Mouse (Mus musculus): ENCODE measurements around the gene Vat1.
"Not testable (repeated sequence)": the region's sequence is repeated elsewhere in the genome, so short reads cannot be mapped to it uniquely, and the experiment has no call there.

Vat1 gene

GRCm38 (mm10) chr11:101465101-101465868 is 745 bp downstream of the Vat1 start:
- peak; percentile 68 for DNase-seq

- peak; percentile 54 for DNase-seq
Observed at GRCm38 (mm10) chr11:101464211-101465100, 1.6 kb downstream of the Vat1 start, which contains the start of gene Rnd2. TSS of gene Rnd2 (plus strand) at chr11:101464999.

GRCm38 (mm10) chr11:101462583-101463440 is 3.2 kb downstream of the Vat1 start:
- no peak for DNase-seq

- DNase-seq: no peak
Observed at GRCm38 (mm10) chr11:101462141-101462540, 3.9 kb downstream of the Vat1 start.

- DNase-seq: no peak
Observed at GRCm38 (mm10) chr11:101460321-101460720, 5.7 kb downstream of the Vat1 start.

GRCm38 (mm10) chr11:101459716-101460115 is 6.3 kb downstream of the Vat1 start:
- no peak for DNase-seq

GRCm38 (mm10) chr11:101458217-101458616 is 7.8 kb downstream of the Vat1 start:
- DNase-seq: no peak

- no peak for DNase-seq
Observed at GRCm38 (mm10) chr11:101457631-101458030, 8.4 kb downstream of the Vat1 start.

- no peak for DNase-seq
Observed at GRCm38 (mm10) chr11:101455627-101456026, 10.4 kb downstream of the Vat1 start.

GRCm38 (mm10) chr11:101454702-101455101 is 11.3 kb downstream of the Vat1 start:
- DNase-seq: no peak

GRCm38 (mm10) chr11:101452093-101452774 is 13.8 kb downstream of the Vat1 start:
- DNase-seq: no peak

- no peak for DNase-seq
Observed at GRCm38 (mm10) chr11:101451536-101451935, 14.5 kb downstream of the Vat1 start.

- peak; percentile 53 for DNase-seq
Observed at GRCm38 (mm10) chr11:101450394-101450793, 15.6 kb downstream of the Vat1 start.

GRCm38 (mm10) chr11:101449596-101449995 is 16.4 kb downstream of the Vat1 start:
- DNase-seq: not testable (repeated sequence)

GRCm38 (mm10) chr11:101448899-101449298 is 17.1 kb downstream of the Vat1 start:
- no peak for DNase-seq

GRCm38 (mm10) chr11:101448274-101448746 is 17.7 kb downstream of the Vat1 start, which contains the start of gene Ifi35:
TSS of gene Ifi35 (plus strand) at chr11:101448407.
- DNase-seq: peak; percentile 72

- peak; percentile 45 for DNase-seq
Observed at GRCm38 (mm10) chr11:101447786-101448185, 18.2 kb downstream of the Vat1 start.

- not testable (repeated sequence) for DNase-seq
Observed at GRCm38 (mm10) chr11:101446860-101447259, 19.2 kb downstream of the Vat1 start.

GRCm38 (mm10) chr11:101446319-101446718 is 19.7 kb downstream of the Vat1 start:
- DNase-seq: no peak

- DNase-seq: no peak
Observed at GRCm38 (mm10) chr11:101442760-101443159, 23.3 kb downstream of the Vat1 start.

GRCm38 (mm10) chr11:101442127-101442693 is 23.8 kb downstream of the Vat1 start, which contains the start of gene Rpl27:
TSS of gene Rpl27 (plus strand) at chr11:101442298.
- peak; percentile 93 for DNase-seq
